Mouse (Mus musculus): ENCODE data around the gene Nos3. TPM values are rescaled to one million over a fixed set of nuclear protein-coding genes. Genes with fewer than 3 reads are reported as not detected.

The Nos3 gene
- total RNA-seq, 2 experiments from 2014 or later: not detected

- peak; percentile 45 for ATAC-seq (replicated peaks; ENCODE audit: poor library complexity)
Measured at GRCm38 (mm10) chr5:24424861-24425411, 60.3 kb downstream of the Nos3 start.

- ATAC-seq (replicated peaks; ENCODE audit: poor library complexity): peak; percentile 8; the same call in 1 of the 2 replicates
Measured at GRCm38 (mm10) chr5:24425421-24426036, 60.9 kb downstream of the Nos3 start.

- ATAC-seq (replicated peaks; ENCODE audit: poor library complexity): no peak
Measured at GRCm38 (mm10) chr5:24426037-24426432, 61.4 kb downstream of the Nos3 start.

GRCm38 (mm10) chr5:24426556-24427284 is 62.1 kb downstream of the Nos3 start:
- ATAC-seq (replicated peaks; ENCODE audit: poor library complexity): no peak

GRCm38 (mm10) chr5:24427285-24427633 is 62.6 kb downstream of the Nos3 start:
- ATAC-seq (replicated peaks; ENCODE audit: poor library complexity): no peak

- ATAC-seq (replicated peaks; ENCODE audit: poor library complexity): no peak
Measured at GRCm38 (mm10) chr5:24427981-24428402, 63.4 kb downstream of the Nos3 start.

- no peak for ATAC-seq (replicated peaks; ENCODE audit: poor library complexity)
Measured at GRCm38 (mm10) chr5:24428596-24428995, 64.0 kb downstream of the Nos3 start.

- ATAC-seq (replicated peaks; ENCODE audit: poor library complexity): no peak
Measured at GRCm38 (mm10) chr5:24433993-24434392, 69.4 kb downstream of the Nos3 start.

Other genes with a start within 250 kb of the Nos3 start
- 13.2 and 16.1 TPM in 2 replicates for gene Nupl2, start 199.8 kb upstream of the Nos3 start, total RNA-seq (2015)
- 5.7 and 10.1 TPM in 2 replicates for gene Nupl2, start 199.8 kb upstream of the Nos3 start, total RNA-seq (2017)
- gene Kcnh2, start 13.2 kb upstream of the Nos3 start, total RNA-seq (2015): not detected in 2 replicates
- 0.12 TPM in 1 of 2 replicates, not detected in the other for gene Kcnh2, start 13.2 kb upstream of the Nos3 start, total RNA-seq (2017)
- gene Atg9b, start 27.3 kb downstream of the Nos3 start, total RNA-seq (2015): 0.90 and 1.9 TPM in 2 replicates
- 2.6 and 3.5 TPM in 2 replicates for gene Atg9b, start 27.3 kb downstream of the Nos3 start, total RNA-seq (2017)
- 23.5 and 30.9 TPM in 2 replicates for gene Abcb8, start 28.9 kb downstream of the Nos3 start, total RNA-seq (2015)
- gene Abcb8, start 28.9 kb downstream of the Nos3 start, total RNA-seq (2017): 12.2 and 18.1 TPM in 2 replicates
- 0.12 and 0.15 TPM in 2 replicates for gene Asic3, start 48.6 kb downstream of the Nos3 start, total RNA-seq (2015)
- 0.20 TPM in 1 of 2 replicates, not detected in the other for gene Asic3, start 48.6 kb downstream of the Nos3 start, total RNA-seq (2017)
- gene Cdk5, start 58.7 kb downstream of the Nos3 start, total RNA-seq (2015): 20.0 TPM in 2 replicates
- 16.2 and 30.1 TPM in 2 replicates for gene Cdk5, start 58.7 kb downstream of the Nos3 start, total RNA-seq (2017)
- 11.4 and 13.1 TPM in 2 replicates for gene Slc4a2, start 59.0 kb downstream of the Nos3 start, total RNA-seq (2015)
- gene Slc4a2, start 59.0 kb downstream of the Nos3 start, total RNA-seq (2017): 19.0 and 24.1 TPM in 2 replicates
- gene Fastk, start 80.5 kb downstream of the Nos3 start, total RNA-seq (2015): 35.7 and 44.6 TPM in 2 replicates
- 17.4 and 25.7 TPM in 2 replicates for gene Fastk, start 80.5 kb downstream of the Nos3 start, total RNA-seq (2017)
- gene Tmub1, start 83.0 kb downstream of the Nos3 start, total RNA-seq (2015): 7.3 and 7.7 TPM in 2 replicates
- gene Tmub1, start 83.0 kb downstream of the Nos3 start, total RNA-seq (2017): 13.7 and 14.9 TPM in 2 replicates
- gene Agap3, start 87.4 kb downstream of the Nos3 start, total RNA-seq (2015): 11.4 and 14.1 TPM in 2 replicates
- gene Agap3, start 87.4 kb downstream of the Nos3 start, total RNA-seq (2017): 19.8 and 25.0 TPM in 2 replicates
- not detected in 2 replicates for gene Gbx1, start 162.4 kb downstream of the Nos3 start, total RNA-seq (2015)
- not detected in 2 replicates for gene Gbx1, start 162.4 kb downstream of the Nos3 start, total RNA-seq (2017)
- not detected in 2 replicates for gene Asb10, start 176.2 kb downstream of the Nos3 start, total RNA-seq (2015)
- not detected in 2 replicates for gene Asb10, start 176.2 kb downstream of the Nos3 start, total RNA-seq (2017)
- not detected in 2 replicates for gene 4931409K22Rik, start 192.0 kb downstream of the Nos3 start, total RNA-seq (2015)
- gene 4931409K22Rik, start 192.0 kb downstream of the Nos3 start, total RNA-seq (2017): not detected in 2 replicates
- gene Abcf2, start 212.7 kb downstream of the Nos3 start, total RNA-seq (2015): 45.4 and 46.0 TPM in 2 replicates
- gene Abcf2, start 212.7 kb downstream of the Nos3 start, total RNA-seq (2017): 113 and 115 TPM in 2 replicates
- gene Chpf2, start 221.9 kb downstream of the Nos3 start, total RNA-seq (2015): 4.7 and 5.9 TPM in 2 replicates
- 12.4 and 35.1 TPM in 2 replicates for gene Chpf2, start 221.9 kb downstream of the Nos3 start, total RNA-seq (2017)